Mouse (Mus musculus) T-cell, adult 66 days (primary cell): ENCODE data around the gene Ceacam2. TPM values are rescaled to one million over a fixed set of nuclear protein-coding genes. Genes with fewer than 3 reads are reported as not detected.

Experiments used
- total RNA-seq, 2 experiments: library from RNA; stranded (reverse); gene quantifications; 3 replicates in 1 of 2; 4 replicates in 1 of 2; pipeline ENCODE4 v1.2.4; 2023

Gene Ceacam2
- not detected for total RNA-seq

DNA sequence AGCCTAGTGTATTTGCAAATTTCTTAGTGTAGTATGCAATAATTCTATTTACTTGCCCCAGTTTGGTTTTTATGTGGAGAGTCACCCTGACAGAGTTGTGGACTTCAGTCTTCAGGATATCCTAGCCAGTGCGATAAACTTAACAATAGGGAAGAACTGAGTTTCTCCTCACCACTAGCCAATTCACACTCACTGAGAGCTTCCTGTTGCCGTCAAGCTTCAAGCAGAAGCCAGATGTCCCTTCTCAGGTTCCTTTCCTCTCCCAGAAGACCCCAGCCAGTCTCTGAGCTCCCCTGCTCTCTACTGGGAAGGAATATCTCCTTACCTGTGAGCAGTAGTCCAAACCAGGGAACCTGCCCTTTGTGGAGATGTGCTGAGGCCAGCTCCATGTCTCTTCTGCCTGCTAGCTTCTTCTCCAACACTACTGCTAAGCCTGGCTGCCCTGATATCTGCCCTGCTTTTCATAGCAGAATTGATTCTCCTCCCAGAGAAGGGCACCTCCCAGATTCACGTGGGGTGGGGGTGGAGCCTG, at the start of gene Ceacam2:
Gene Ceacam2, minus strand, starts transcription at position 482 of the 532 bp plus-strand sequence.

DNA sequence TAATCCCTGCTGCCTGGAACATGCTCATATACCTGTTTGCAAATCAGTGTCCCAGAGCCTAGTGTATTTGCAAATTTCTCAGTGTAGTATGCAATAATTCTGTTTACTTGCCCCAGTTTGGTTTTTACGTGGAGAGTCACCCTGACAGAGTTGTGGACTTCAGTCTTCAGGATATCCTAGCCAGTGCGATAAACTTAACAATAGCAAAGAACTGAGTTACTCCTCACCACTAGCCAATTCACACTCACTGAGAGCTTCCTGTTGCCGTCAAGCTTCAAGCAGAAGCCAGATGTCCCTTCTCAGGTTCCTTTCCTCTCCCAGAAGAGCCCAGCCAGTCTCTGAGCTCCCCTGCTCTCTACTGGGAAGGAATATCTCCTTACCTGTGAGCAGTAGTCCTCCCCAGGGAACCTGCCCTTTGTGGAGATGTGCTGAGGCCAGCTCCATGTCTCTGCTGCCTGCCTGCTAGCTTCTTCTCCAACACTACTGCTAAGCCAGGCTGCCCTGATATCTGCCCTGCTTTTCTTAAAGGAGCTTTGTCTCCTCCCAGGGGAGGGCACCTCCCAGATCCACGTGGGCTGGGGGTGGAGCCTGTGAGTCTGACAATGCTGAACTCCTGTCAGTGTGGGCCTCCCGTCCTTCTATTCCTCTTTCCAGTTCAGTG, 62.4 kb downstream of the Ceacam2 start, which contains the start of gene Ceacam1:
Gene Ceacam1, minus strand, starts transcription at position 513 of the 661 bp plus-strand sequence.

Other genes starting within 250 kb of the Ceacam2 start
- 10 to 100 TPM; 13.4 to 13.5 TPM for gene Pafah1b3, start 241.9 kb downstream of the Ceacam2 start, total RNA-seq
- gene Prr19, start 238.4 kb downstream of the Ceacam2 start, total RNA-seq = not detected
- gene Tmem145, start 233.8 kb downstream of the Ceacam2 start, total RNA-seq = not detected
- gene Megf8, start 222.7 kb downstream of the Ceacam2 start, total RNA-seq = 1 to 10 TPM; 1.3 to 1.4 TPM
- gene Cnfn, start 170.1 kb downstream of the Ceacam2 start, total RNA-seq = not detected
- 10 to 100 TPM; 10.7 to 14.0 TPM for gene Lipe, start 141.1 kb downstream of the Ceacam2 start, total RNA-seq
- gene Cxcl17, start 127.0 kb downstream of the Ceacam2 start, total RNA-seq = not detected
- under 1 TPM; 0.96 to 0.98 TPM for gene Ceacam1, start 62.3 kb downstream of the Ceacam2 start, total RNA-seq
- under 1 TPM in 1 of 2 experiments, not detected in 1; 0.65 TPM for gene Erich4, start 76.0 kb upstream of the Ceacam2 start, total RNA-seq
- gene Dmac2, start 79.6 kb upstream of the Ceacam2 start, total RNA-seq = 10 to 100 TPM; 61.9 to 63.2 TPM
- 1 to 10 TPM in 1 of 2 experiments, under 1 TPM in 1; 0.86 to 1.0 TPM for gene B3gnt8, start 86.8 kb upstream of the Ceacam2 start, total RNA-seq
- 10 to 100 TPM; 23.2 to 24.9 TPM for gene Bckdha, start 119.1 kb upstream of the Ceacam2 start, total RNA-seq
- 10 to 100 TPM; 61.8 to 67.1 TPM for gene Exosc5, start 119.3 kb upstream of the Ceacam2 start, total RNA-seq
- gene Tmem91, start 135.3 kb upstream of the Ceacam2 start, total RNA-seq = under 1 TPM in 1 of 2 experiments, not detected in 1; 0.35 TPM
- 10 to 100 TPM; 24.0 to 24.8 TPM for gene B9d2, start 140.9 kb upstream of the Ceacam2 start, total RNA-seq
- gene Tgfb1, start 147.1 kb upstream of the Ceacam2 start, total RNA-seq = 100 to 1,000 TPM; 147 to 150 TPM
- 100 to 1,000 TPM; 106 to 113 TPM for gene Ccdc97, start 179.2 kb upstream of the Ceacam2 start, total RNA-seq
- gene Hnrnpul1, start 214.9 kb upstream of the Ceacam2 start, total RNA-seq = 100 to 1,000 TPM; 223 to 229 TPM
- gene Axl, start 248.8 kb upstream of the Ceacam2 start, total RNA-seq = 1 to 10 TPM; 7.6 to 9.4 TPM